Mouse (Mus musculus) lung, embryonic 14.5 days (tissue): ENCODE measurements at regions not wholly inside any gene's neighbourhood (a gene's known extent, or its start where the extent isn't known, plus 50 kb on each side); places are given as distances from the start of the nearest gene placed in this dataset.

Source experiments
- ATAC-seq: fragments of 200-750 bp; cut with Nextera tagmentation; 2 replicates; pipeline ENCODE4 v1.8.0; 2017; ENCODE audit warnings: mild to moderate bottlenecking, moderate TSS enrichment, moderate library complexity; ENCODE audit not compliant: insufficient read depth
- DNase-seq: peaks from one replicate; pipeline ENCODE4 v3.0.0-alpha.2; 2015
- H3K27ac ChIP-seq: fragments of 300-500 bp; sonication (generic); 2 replicates; pipeline ENCODE4 v1.5.1; 2014; ENCODE audit warnings: low read depth, mild to moderate bottlenecking, moderate library complexity
- H3K27me3 ChIP-seq: fragments of 300-500 bp; sonication (generic); 2 replicates; pipeline ENCODE4 v1.6.1; 2014; ENCODE audit warnings: low read length, control low read depth; ENCODE audit not compliant: insufficient read depth
- H3K36me3 ChIP-seq: fragments of 300-500 bp; sonication (generic); 2 replicates; pipeline ENCODE4 v1.6.1; 2014; ENCODE audit warnings: control low read depth; ENCODE audit not compliant: insufficient read depth
- H3K4me1 ChIP-seq: fragments of 300-500 bp; sonication (generic); 2 replicates; pipeline ENCODE4 v1.6.1; 2014; ENCODE audit warnings: antibody characterized with exemption, control low read depth; ENCODE audit not compliant: insufficient read depth
- H3K4me2 ChIP-seq: fragments of 300-500 bp; sonication (generic); 2 replicates; pipeline ENCODE4 v1.6.1; 2014; ENCODE audit warnings: mild to moderate bottlenecking
- H3K4me3 ChIP-seq: fragments of 300-500 bp; sonication (generic); 2 replicates; pipeline ENCODE4 v1.5.1; 2014; ENCODE audit warnings: low read depth, low read length
- H3K9ac ChIP-seq: fragments of 300-500 bp; sonication (generic); 2 replicates; pipeline ENCODE4 v1.6.1; 2014
- H3K9me3 ChIP-seq: fragments of 300-500 bp; sonication (generic); 2 replicates; pipeline ENCODE4 v1.6.1; 2016; ENCODE audit warnings: low read depth, low read length, control low read depth
- CTCF ChIP-seq: IDR thresholded peaks from 2 replicates; pipeline ENCODE4 v1.5.1; 2016; ENCODE audit warnings: antibody characterized with exemption, low read depth
- WGBS: fragments of 180-500 bp; shearing (Covaris S2); extraction: QIAGEN DNeasy Blood & Tissue Kit; methylation state at CpG from one replicate; pipeline ENCODE4 v1.1.7; 2014; 5-methylcytosine and 5-hydroxymethylcytosine counted together

DNA sequence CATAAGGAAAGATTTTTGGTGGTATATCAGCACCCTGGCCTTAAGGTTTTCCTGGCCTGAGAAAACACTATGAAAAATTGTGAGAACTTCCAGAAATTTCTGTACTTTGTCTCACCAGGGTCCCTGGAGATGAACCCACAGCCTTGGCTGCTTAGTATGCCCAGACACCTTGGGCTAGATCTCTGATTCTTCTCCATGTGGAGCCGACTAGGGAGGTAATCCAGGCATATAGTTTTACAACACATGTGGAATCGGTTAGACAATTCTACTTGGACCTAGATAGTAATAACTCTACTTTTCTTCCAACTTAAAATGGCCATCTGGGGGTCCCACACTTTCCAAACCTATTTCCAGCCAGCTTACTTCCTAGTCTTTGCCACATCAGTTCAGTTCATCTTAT is 460.5 kb downstream of the Adgrl2 start:
- no peak overlapping the region for H3K9ac ChIP-seq
- no peaks in the 10 kb centered on the region for H3K4me1 ChIP-seq
- WGBS = 82% methylated on average over 2 of the region's 2 CpGs
- H3K27ac ChIP-seq = no peak overlapping the region
- TF ChIP-seq CTCF = no peak
- no peak overlapping the region for H3K4me2 ChIP-seq
- no peaks in the 10 kb centered on the region for H3K27me3 ChIP-seq
- no peaks in the 10 kb centered on the region for H3K36me3 ChIP-seq
- H3K4me3 ChIP-seq = no peak overlapping the region
- H3K9me3 ChIP-seq = no peaks in the 10 kb centered on the region
- ATAC-seq (no peak), DNase-seq (no peak)

DNA sequence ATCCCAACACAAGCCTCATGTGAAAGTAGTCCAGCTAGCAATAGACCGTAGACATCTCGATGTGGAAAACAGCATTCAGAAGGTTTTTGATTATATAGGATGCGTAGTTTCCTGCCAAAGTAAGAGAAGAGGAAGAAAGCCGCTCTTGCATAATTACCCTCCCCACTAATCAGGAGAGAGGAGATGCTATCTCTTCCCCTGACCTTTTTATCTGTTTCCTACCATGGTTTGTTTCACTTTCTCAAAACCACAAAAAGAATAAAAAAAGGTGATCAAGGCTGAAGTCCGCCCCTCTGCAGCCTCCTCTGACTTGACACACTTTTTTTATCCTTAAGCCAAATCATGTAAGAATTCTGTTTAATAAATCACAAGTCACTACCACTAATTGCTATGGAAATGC is 480.0 kb downstream of the Adgrl2 start:
- H3K9me3 ChIP-seq = no peaks in the 10 kb centered on the region
- no peaks in the 10 kb centered on the region for H3K36me3 ChIP-seq
- H3K4me2 ChIP-seq = no peak overlapping the region
- 67% methylated on average over 5 of the region's 5 CpGs for WGBS
- no peaks in the 10 kb centered on the region for H3K4me1 ChIP-seq
- no peak overlapping the region for H3K9ac ChIP-seq
- DNase-seq (no peak), ATAC-seq (no peak)
- no peak overlapping the region for H3K4me3 ChIP-seq
- no peak overlapping the region for H3K27ac ChIP-seq
- no peaks in the 10 kb centered on the region for H3K27me3 ChIP-seq
- no peak for TF ChIP-seq CTCF

DNA sequence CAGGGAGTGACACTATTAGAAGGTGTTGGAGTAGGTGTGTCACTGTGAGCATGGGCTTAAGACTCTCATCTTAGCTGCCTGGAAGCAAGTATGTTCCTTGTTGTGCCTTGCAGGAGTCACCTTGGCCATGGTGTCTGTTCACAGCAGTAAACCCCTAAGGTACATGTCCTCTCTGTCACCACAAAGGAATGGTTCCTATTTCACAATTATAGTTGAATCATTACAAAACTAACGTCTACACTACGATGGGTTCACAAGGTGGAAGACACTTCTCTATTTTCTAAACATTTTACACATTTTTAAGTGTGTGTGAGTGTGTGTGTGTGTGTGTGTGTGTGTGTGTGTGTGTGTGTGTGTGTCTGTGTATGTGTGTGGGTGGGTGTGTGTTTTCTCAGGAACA is 485.4 kb downstream of the Adgrl2 start:
- Histone ChIP-seq H3K27ac (no peak overlapping the region), H3K27me3 (no peaks in the 10 kb centered on the region), H3K9ac (no peak overlapping the region), H3K4me1 (no peaks in the 10 kb centered on the region), H3K36me3 (no peaks in the 10 kb centered on the region), H3K4me2 (no peak overlapping the region), H3K4me3 (no peak overlapping the region), H3K9me3 (no peaks in the 10 kb centered on the region)
- ATAC-seq = no peak
- TF ChIP-seq CTCF = no peak
- DNase-seq = no peak
- 79% methylated on average over 2 of the region's 2 CpGs for WGBS

DNA sequence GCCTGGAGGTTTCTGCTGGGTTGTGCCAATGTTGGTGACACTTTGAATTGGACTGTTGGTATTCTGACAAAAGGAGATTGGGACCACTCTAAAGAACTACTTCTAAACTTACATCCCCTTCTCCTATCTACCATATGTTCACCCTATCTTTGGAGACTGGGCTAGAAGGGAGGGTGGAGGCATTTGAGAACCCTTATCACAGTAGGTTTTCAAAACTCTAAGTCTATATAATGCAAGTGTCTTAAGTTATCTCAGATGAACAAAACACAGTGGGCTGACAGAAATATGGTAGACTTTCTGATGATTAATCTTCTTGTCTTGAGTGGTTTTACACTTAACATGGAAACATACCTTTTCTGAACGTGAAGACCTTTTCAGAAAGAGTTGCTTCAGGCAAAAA is 486.9 kb downstream of the Adgrl2 start:
- no peaks in the 10 kb centered on the region for H3K27me3 ChIP-seq
- no peak overlapping the region for H3K4me3 ChIP-seq
- H3K9ac ChIP-seq = no peak overlapping the region
- WGBS = 71% methylated on average over 1 of the region's 1 CpGs
- no peak overlapping the region for H3K4me2 ChIP-seq
- H3K4me1 ChIP-seq = no peaks in the 10 kb centered on the region
- ATAC-seq (no peak), DNase-seq (no peak)
- no peaks in the 10 kb centered on the region for H3K36me3 ChIP-seq
- TF ChIP-seq CTCF = no peak
- no peaks in the 10 kb centered on the region for H3K9me3 ChIP-seq
- H3K27ac ChIP-seq = no peak overlapping the region

- ATAC-seq = no peak
- Histone ChIP-seq H3K27me3 (no peaks in the 10 kb centered on the region), H3K4me2 (no peak overlapping the region), H3K27ac (no peak overlapping the region), H3K9ac (no peak overlapping the region), H3K4me1 (no peaks in the 10 kb centered on the region), H3K36me3 (no peaks in the 10 kb centered on the region), H3K4me3 (no peak overlapping the region), H3K9me3 (no peaks in the 10 kb centered on the region)
- DNase-seq = no peak
- WGBS = 83% methylated on average over 3 of the region's 3 CpGs
- TF ChIP-seq CTCF = no peak
Measured at GRCm38 (mm10) chr3:148501801-148502200, 488.6 kb downstream of the Adgrl2 start.

- no peak overlapping the region for H3K27ac ChIP-seq
- no peaks in the 10 kb centered on the region for H3K36me3 ChIP-seq
- H3K4me2 ChIP-seq = no peak overlapping the region
- no peak overlapping the region for H3K4me3 ChIP-seq
- no peaks in the 10 kb centered on the region for H3K4me1 ChIP-seq
- H3K9ac ChIP-seq = no peak overlapping the region
- no peaks in the 10 kb centered on the region for H3K27me3 ChIP-seq
- no peak for TF ChIP-seq CTCF
- H3K9me3 ChIP-seq = no peaks in the 10 kb centered on the region
- DNase-seq (no peak), ATAC-seq (no peak)
- WGBS = 56% methylated on average over 5 of the region's 5 CpGs
Measured at GRCm38 (mm10) chr3:148496672-148497071, 493.7 kb downstream of the Adgrl2 start.

DNA sequence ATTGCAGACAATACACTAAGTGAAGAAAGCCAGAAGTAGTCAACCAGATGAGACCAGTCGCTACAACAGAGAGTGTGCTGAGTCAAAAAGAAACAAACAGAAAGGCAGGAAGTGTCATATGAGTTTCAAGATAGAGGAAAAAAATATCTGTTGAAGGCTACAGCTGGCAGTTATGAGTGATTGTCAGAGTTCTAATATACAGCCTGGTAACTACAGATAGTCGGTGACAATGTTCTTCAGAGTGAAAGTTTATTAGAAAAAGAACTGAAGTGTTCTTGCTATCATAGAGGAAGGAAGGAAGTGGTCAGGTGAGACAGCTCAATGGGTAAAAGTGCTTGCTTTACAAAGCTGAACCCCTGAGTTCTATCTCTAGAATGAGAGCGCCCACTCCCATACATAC is 499.1 kb downstream of the Adgrl2 start:
- H3K4me3 ChIP-seq = no peak overlapping the region
- TF ChIP-seq CTCF = no peak
- DNase-seq (no peak), ATAC-seq (no peak)
- no peaks in the 10 kb centered on the region for H3K9me3 ChIP-seq
- WGBS = 70% methylated on average over 3 of the region's 3 CpGs
- H3K9ac ChIP-seq = no peak overlapping the region
- H3K4me2 ChIP-seq = no peak overlapping the region
- no peak overlapping the region for H3K27ac ChIP-seq
- no peaks in the 10 kb centered on the region for H3K36me3 ChIP-seq
- no peaks in the 10 kb centered on the region for H3K4me1 ChIP-seq
- no peaks in the 10 kb centered on the region for H3K27me3 ChIP-seq

GRCm38 (mm10) chr3:148489201-148489600 is 501.2 kb downstream of the Adgrl2 start:
- Histone ChIP-seq H3K4me2 (no peak overlapping the region), H3K27ac (no peak overlapping the region), H3K36me3 (no peaks in the 10 kb centered on the region), H3K27me3 (no peaks in the 10 kb centered on the region), H3K4me1 (no peaks in the 10 kb centered on the region), H3K9me3 (no peaks in the 10 kb centered on the region), H3K9ac (no peak overlapping the region), H3K4me3 (no peak overlapping the region)
- ATAC-seq (no peak), DNase-seq (peak; percentile 22)
- no peak for TF ChIP-seq CTCF
- 61% methylated on average over 4 of the region's 4 CpGs for WGBS
